Mouse (Mus musculus) spleen, adult 12 weeks (tissue): ENCODE measurements around the gene Dcxr.
"Not testable (repeated sequence)": the region's sequence is repeated elsewhere in the genome, so short reads cannot be mapped to it uniquely, and the experiment has no call there.

Experiments
- DNase-seq: peaks from one replicate; pipeline ENCODE4 v3.0.0; 2022; ENCODE audit warnings: low spot score

Dcxr gene

GRCm38 (mm10) chr11:120707969-120708368 lies 19.1 kb downstream of the Dcxr start:
- no peak for DNase-seq

DNA sequence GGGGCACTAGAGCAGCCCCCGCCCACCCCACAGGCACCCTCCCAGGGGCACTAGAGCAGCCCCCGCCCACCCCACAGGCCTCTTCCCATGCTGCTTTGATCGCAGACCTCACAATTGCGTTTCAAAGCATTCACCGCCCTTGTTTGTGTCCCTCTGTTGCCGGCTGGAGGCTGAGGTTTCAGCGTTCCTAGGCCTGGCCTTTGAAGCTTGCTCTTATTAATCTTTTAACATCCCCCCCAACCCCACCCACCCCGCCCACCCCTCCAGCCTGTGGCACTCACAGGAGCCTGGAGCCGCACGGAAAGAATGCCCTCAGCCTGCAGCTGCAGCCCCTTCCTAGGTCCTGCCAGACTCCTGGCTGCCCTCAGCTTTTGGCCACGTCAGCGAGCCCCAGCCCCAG lies 19.9 kb downstream of the Dcxr start:
- DNase-seq = no peak

GRCm38 (mm10) chr11:120706120-120706519 lies 21.0 kb downstream of the Dcxr start:
- no peak for DNase-seq

- DNase-seq = no peak
Measured at GRCm38 (mm10) chr11:120704486-120705325, 22.4 kb downstream of the Dcxr start.

GRCm38 (mm10) chr11:120703696-120704454 lies 23.2 kb downstream of the Dcxr start:
- DNase-seq = no peak

GRCm38 (mm10) chr11:120697741-120698140 lies 29.3 kb downstream of the Dcxr start:
- DNase-seq = no peak

GRCm38 (mm10) chr11:120696568-120696967 lies 30.5 kb downstream of the Dcxr start:
- no peak for DNase-seq

- DNase-seq = no peak
Measured at GRCm38 (mm10) chr11:120695641-120696040, 31.4 kb downstream of the Dcxr start.

DNA sequence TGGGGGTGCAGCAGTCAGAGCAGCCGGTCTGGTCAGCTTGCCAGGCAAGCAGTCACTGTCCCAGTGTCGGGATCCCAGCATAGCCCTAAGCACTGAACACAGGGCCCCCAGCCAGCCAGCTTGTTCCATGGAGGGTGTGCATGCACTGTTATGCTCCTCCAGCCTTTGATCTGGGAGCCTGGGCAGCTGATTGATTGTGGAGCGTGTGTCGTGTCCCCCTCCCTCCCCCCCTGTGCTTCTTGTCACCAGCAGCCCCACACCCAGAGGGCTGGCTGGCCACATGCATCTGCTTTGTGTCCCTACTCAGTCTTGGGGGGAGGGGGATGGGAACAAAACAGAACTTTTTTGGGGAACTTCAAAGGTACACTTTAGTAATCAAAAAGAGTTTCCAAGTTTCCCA lies 31.9 kb downstream of the Dcxr start:
- DNase-seq = no peak

DNA sequence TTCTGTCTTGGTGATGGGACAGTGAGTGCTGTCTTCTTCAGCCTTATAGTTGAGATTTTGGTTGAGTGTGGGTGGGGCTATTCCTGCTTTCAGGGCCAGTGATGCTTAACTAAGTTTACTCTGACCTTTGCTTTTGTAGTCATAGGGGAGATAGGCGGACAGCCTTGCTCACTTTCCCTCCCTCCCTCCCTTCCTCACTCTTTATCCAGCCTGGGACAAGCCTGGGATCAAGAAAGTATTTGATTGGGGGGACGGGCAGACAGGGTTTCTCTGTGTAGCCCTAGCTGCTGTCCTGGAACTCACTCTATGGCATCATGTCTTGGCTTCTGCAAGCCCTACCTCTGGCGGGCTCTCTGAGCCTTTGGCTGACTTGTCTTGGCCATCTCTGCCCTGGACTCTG lies 33.6 kb downstream of the Dcxr start:
- no peak for DNase-seq

DNA sequence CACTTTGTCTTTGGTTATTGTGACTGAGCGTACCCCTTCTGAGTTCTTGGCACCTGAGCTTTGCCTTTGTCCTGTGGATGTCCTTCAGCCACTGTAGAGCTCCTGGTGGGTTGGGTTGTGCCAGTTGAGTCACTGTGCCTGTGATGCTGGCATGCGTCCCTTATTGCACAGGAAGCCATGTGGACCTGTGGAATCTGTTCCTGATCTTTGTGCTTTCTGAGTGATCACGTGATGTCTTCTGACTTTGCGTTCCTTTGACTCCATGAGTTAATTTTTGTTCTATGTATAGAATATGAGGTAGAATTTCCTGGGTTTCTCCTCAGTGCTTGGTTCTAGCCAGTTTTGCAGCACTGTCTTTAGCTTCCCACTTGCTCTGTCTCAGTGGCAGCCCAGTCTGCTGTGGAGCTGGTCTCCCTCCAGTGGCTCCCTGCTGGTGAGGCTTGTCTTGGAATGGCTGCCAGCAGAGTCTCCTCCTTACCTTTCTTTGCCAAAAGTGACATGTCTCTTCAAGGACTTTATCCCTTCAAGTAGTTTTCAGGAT lies 34.5 kb downstream of the Dcxr start:
- no peak for DNase-seq

DNA sequence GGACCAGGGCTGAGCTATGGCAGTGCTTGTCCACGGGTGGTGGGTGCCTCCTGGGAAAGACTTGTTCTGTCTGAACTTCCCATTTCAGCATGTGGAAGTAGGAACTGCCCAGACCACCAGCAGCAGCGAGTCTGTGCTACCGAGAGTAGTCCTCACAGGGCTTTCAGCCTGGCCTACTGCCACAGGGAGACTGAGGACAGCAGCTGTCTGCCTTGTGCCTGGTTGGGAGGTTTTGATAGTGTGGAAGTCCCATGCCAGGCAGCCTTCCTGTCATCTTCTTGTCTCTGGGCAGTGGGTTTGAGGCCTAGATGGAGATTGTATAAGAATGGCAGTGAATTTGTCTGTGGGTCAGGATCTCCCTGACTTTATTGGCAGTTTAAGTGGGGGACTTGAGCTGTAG lies 37.7 kb downstream of the Dcxr start:
- no peak for DNase-seq

- DNase-seq = no peak
Measured at GRCm38 (mm10) chr11:120686650-120687272, 40.3 kb downstream of the Dcxr start.

- DNase-seq = no peak
Measured at GRCm38 (mm10) chr11:120684660-120685059, 42.4 kb downstream of the Dcxr start.

- no peak for DNase-seq
Measured at GRCm38 (mm10) chr11:120684086-120684485, 43.0 kb downstream of the Dcxr start.

DNA sequence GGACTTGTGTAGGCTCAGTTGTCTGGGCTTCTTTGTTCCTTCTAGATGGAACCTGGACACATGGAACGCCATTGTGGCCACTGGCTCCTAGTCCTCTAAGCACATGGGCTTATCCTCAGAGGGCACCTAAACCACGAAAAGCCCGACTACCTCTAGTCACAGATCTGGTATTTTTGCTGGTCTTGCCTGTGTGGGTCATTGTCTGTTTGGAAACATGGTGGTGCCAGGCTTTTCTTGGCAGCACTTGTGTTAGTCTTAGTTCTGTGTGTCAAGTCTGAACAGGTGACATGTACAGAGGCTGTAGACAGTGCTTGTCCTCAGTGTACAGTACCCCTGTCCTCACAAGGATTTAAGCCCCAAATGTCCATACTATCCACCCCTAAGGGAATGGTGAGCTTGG lies 43.5 kb downstream of the Dcxr start:
- DNase-seq = no peak

DNA sequence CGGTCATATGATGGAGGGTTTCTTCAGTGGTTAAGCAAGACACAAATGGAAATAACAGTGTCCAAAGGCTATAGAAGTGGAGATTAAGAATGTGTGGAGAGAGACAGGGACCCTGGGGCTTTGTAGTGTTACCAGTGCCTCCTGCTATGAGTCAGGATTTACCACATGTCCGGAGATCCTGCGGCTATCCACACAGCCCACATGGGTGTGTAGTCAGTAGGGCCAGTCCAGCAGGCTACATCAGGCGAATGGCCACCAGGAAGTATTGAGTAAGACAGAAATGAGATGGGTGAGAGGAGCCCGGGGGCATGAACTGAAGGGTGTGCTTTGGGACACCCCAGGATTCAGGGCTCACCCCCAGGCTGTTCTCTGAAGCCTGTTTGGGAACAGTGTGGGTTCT lies 44.4 kb downstream of the Dcxr start:
- no peak for DNase-seq

DNA sequence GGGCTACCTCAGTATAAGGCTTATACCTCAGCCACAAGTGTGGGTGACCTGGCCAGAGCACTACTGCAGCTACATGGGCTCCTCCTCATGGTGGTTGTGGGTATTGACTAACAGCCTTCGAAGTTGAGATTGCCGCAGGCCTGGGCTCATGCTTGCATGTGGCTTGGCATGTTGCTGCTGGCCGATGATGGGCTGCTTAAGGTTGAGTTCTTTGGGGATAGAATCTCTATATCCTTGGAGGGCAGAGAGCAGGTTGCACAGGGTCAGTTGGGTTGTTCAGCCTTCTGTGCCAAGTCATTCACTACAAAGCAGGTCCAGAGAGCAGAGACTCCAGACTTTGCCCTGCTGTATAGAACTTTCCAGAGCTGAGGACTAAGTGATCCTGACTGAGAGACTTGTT lies 47.2 kb downstream of the Dcxr start:
- no peak for DNase-seq

DNA sequence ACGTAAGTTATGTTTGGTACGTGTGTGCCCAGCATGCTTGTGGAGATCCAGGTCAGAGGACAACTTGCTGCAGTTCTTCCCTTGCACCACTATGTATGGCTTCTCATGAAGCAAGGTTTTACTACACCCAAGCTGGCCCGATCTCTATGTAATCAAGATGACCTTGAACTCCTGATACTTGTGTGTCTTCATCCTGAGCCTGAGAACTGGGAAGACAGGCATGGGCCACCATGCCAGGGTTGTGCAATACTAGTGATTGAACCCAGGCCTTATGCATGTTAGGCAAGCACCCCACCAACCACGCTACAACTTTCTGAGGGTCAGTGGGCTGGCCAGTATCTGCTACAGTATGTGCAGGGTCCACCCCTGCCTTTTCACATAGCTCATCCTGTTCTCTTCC lies 50.1 kb downstream of the Dcxr start:
- DNase-seq = no peak

DNA sequence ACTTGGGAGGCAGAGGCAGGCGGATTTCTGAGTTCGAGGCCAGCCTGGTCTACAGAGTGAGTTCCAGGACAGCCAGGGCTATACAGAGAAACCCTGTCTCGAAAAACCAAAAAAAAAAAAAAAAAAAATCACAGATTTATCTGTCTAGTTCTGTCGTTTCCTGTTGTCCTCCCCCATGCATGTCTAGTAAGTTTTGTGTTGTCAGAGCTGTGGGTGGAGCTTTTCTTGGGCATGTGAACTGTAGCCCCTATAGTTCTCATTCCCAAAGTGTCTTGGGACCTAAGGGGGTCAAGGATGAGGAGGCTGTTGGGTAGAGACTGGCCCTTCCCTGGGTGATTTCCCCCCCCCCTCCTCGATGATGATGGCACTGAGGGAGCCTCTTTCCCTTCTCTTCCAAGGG lies 51.2 kb downstream of the Dcxr start:
- not testable (repeated sequence) for DNase-seq
